ENCODE assay signal across 8 mouse cellular contexts in the genomic region with DNA sequence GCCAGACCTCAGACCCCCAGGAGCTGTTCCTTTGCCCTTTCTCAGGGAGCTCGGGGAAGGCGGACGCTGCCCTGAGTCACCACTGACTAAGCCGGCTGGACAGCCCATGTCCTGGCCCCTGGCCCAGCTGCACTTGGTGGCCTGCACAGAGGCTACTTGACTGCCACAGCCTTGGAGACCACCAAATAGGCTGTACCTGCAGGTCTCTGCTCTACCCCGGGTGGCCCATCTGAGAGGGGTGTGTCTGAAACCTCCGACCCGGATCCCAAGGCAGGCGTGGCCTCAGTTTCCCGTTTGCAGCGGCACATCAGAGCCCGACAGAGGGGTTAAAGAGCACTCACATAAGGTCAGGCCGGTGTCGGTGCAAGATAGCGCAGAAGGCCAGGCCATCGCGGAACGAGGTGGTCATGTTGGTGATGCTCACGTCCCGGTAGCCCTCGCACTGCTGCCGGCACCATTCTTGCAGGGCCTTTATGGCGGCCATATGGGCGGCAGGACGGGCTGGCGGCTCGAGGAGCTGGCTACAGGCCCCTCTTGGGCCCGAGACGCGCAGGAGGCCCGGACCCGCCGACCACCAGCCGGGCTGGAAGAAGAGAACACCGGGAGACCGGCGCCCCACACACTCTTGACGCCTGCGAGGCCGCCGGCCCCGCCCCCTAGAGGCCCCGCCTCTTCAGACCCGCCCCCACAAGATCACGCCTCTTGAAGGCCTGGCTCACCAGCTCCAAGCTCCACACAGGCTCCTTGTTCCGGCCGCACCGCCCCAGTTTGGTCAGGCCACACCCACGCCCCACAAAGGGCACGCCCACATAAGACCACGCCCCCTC. TPM values are rescaled to one million over a fixed set of nuclear protein-coding genes. Genes with fewer than 3 reads are reported as not detected.
DNase-seq lines count a peak whose midpoint lies in the region; ATAC-seq and TF ChIP-seq lines count a peak whose summit lies in the region.

A gene (minus strand): TSS at position 660 of the 827 bp plus-strand sequence.

- H3K9ac ChIP-seq in hindbrain, postnatal 0 days (replicated peaks; ENCODE audit: low read length) = peak within 1 kb of the TSS; percentile 63

- peak within 1 kb of the TSS; percentile 80 for H3K27ac ChIP-seq in gastrocnemius, adult 2 months
- peak within 1 kb of the TSS; percentile 32; the same call in 1 of the 2 replicates for H3K27ac ChIP-seq in hindbrain, postnatal 0 days
- no peak within 1 kb of the TSS for H3K27ac ChIP-seq in left cerebral cortex, adult 2 months

- H3K4me2 ChIP-seq in hindbrain, postnatal 0 days (ENCODE audit: low read depth, low read length) = peak within 1 kb of the TSS; percentile 94

- H3K9me3 ChIP-seq in hindbrain, postnatal 0 days (ENCODE audit: low read length) = no peaks in the 10 kb centered on the region

- TF ChIP-seq CTCF in gastrocnemius, adult 2 months (IDR thresholded peaks at IDR 0.05) = no peak
- TF ChIP-seq CTCF in hindbrain, postnatal 0 days (IDR thresholded peaks at IDR 0.05; ENCODE audit: low read depth) = no peak
- no peak for TF ChIP-seq CTCF in left cerebral cortex, adult 2 months (IDR thresholded peaks at IDR 0.05)

- H3K4me1 ChIP-seq in hindbrain, postnatal 0 days (ENCODE audit: insufficient read depth, low read length) = peaks cover 31% of the 10 kb centered on the region

- H3K36me3 ChIP-seq in hindbrain, postnatal 0 days (ENCODE audit: insufficient read depth, low read length) = no peaks in the 10 kb centered on the region

- peak; percentile 99 for DNase-seq in ZHBTc4 (ENCODE audit: low read depth, low spot score)
- DNase-seq in gastrocnemius, adult 2 months = peak; percentile 95
- DNase-seq in hindbrain, postnatal 0 days (ENCODE audit: low spot score) = peak; percentile 95
- DNase-seq in left cerebral cortex, adult 2 months (ENCODE audit: extremely low spot score in 1 of 2, low spot score in 2 of 2) = peak; percentile 67 to 81
- peak; percentile 74 to 78 for DNase-seq in right cerebral cortex, adult 2 months (ENCODE audit: low spot score in 2 of 2)
- peak; percentile 98 for DNase-seq in urinary bladder, postnatal 14 days (ENCODE audit: low spot score)

- no peaks in the 10 kb centered on the region for H3K27me3 ChIP-seq in hindbrain, postnatal 0 days (ENCODE audit: insufficient read depth, low read length)

- ATAC-seq in common myeloid progenitor, adult 5-6 weeks (replicated peaks; ENCODE audit: low read depth, poor library complexity, severe bottlenecking) = peak; percentile 67
- peak; percentile 97 for ATAC-seq in hindbrain, postnatal 0 days
- peak; percentile 83 for ATAC-seq in megakaryocyte, adult 5-6 weeks (ENCODE audit: poor library complexity, severe bottlenecking)

- H3K4me3 ChIP-seq in gastrocnemius, adult 2 months = peak within 1 kb of the TSS; percentile 85
- peak within 1 kb of the TSS; percentile 54 for H3K4me3 ChIP-seq in hindbrain, postnatal 0 days (ENCODE audit: low read length)
- peak within 1 kb of the TSS; percentile 52 for H3K4me3 ChIP-seq in left cerebral cortex, adult 2 months

- WGBS in hindbrain, postnatal 0 days = 5% methylated on average over 40 of the region's 50 CpGs

- intact Hi-C loops in gastrocnemius, adult 2 months (cut with DNase I) = no loop called here
- intact Hi-C loops in left cerebral cortex, adult 2 months (cut with DNase I) = no loop called here

RNA-seq across cellular contexts. Expression of the gene that starts here (rescaled TPM):
- total RNA-seq in common myeloid progenitor, adult 5-6 weeks (2017) = 6.4 TPM in 2 replicates
- under 1 TPM; 0.61 to 0.95 TPM for total RNA-seq in gastrocnemius, adult 2 months (2021)
- total RNA-seq in hindbrain, postnatal 0 days (2014; rRNA removed) = 11.0 and 13.9 TPM in 2 replicates
- 8.8 and 10.7 TPM in 2 replicates for polyA plus RNA-seq in hindbrain, postnatal 0 days (2015; fragmentation: Nextera tagmentation; extraction: Ambion mirVana)
- total RNA-seq in left cerebral cortex, adult 2 months (2021) = 1 to 10 TPM; 2.2 to 3.7 TPM
- 5.4 and 7.0 TPM in 2 replicates for total RNA-seq in megakaryocyte, adult 5-6 weeks (2015)
- 1.8 and 2.9 TPM in 2 replicates for total RNA-seq in megakaryocyte, adult 5-6 weeks (2017)

Comparison
In these comparisons a context has a peak if more than half of its experiments do, and no peak if none do; other contexts are left out.
1. Peak in DNase-seq, H3K4me3 ChIP-seq and H3K27ac ChIP-seq in gastrocnemius, adult 2 months; RNA of the gene not detected or under 1 TPM.